ENCODE assay signal across 8 mouse cellular contexts in the genomic region with DNA sequence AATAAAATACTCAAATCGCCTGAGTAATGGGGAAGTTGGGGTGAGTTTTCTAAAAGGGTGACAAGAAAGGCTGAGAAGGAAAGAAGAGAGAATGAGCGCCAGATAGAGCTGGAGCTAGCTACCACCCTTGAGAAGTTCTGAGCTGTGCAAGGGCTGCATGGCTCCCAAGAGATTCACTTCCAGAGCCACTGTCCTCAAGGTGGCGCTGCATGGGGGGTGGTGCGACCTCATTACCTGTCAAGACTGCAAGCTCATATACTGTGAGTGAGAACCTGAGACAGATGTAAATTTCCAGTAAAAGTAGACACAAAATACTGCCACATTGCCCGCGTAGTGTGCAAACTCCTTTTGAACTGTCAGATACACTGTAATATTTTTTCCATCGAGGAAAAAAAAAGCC.
A peak's percentile ranks its signal among the peaks of the same experiment; 100 is the strongest.
DNase-seq lines count a peak whose midpoint lies in the region; ATAC-seq and TF ChIP-seq lines count a peak whose summit lies in the region.
"Had no signal": no experiment of that assay in that cellular context is flagged by ENCODE, and none has a peak within 500 bp of the region (broad histone marks: within the 10 kb centered on the region; RNA-seq: fewer than 3 reads in every experiment).

No protein-coding gene starts in this region.

- no peak for TF ChIP-seq EP300 in ES-Bruce4 (IDR thresholded peaks at IDR 0.05; ENCODE audit: insufficient read depth, low read depth, low read length)

- 62% methylated on average over 7 of the region's 7 CpGs for WGBS in kidney, postnatal 0 days
- WGBS in kidney, embryonic 14.5 days: 56% methylated on average over 7 of the region's 7 CpGs
- 56% methylated on average over 7 of the region's 7 CpGs for WGBS in limb, embryonic 11.5 days
- 56% methylated on average over 7 of the region's 7 CpGs for WGBS in hindbrain, embryonic 10.5 days

- no peak for TF ChIP-seq POLR2A in ES-Bruce4 (IDR thresholded peaks at IDR 0.05; ENCODE audit: insufficient read depth, low read length)

- H3K27ac ChIP-seq in kidney, postnatal 0 days: no peak overlapping the region
- no peak overlapping the region for H3K27ac ChIP-seq in kidney, embryonic 14.5 days (ENCODE audit: low read depth, low read length)
- H3K27ac ChIP-seq in ES-Bruce4 (ENCODE audit: insufficient read depth, low read length): no peak overlapping the region
- H3K27ac ChIP-seq in limb, embryonic 11.5 days (replicated peaks; ENCODE audit: low read depth, low read length): no peak overlapping the region
- no peak overlapping the region for H3K27ac ChIP-seq in hindbrain, embryonic 10.5 days
- H3K27ac ChIP-seq: macrophage had no signal

- no peak overlapping the region for H3K4me3 ChIP-seq in kidney, postnatal 0 days (replicated peaks; ENCODE audit: low read depth, low read length)
- H3K4me3 ChIP-seq in kidney, embryonic 14.5 days (ENCODE audit: low read length): no peak overlapping the region
- no peak overlapping the region for H3K4me3 ChIP-seq in ES-Bruce4 (ENCODE audit: low read depth, low read length)
- no peak overlapping the region for H3K4me3 ChIP-seq in limb, embryonic 11.5 days (ENCODE audit: low read depth, low read length)
- no peak overlapping the region for H3K4me3 ChIP-seq in hindbrain, embryonic 10.5 days

- no peak for ATAC-seq in kidney, postnatal 0 days (replicated peaks; ENCODE audit: low FRiP score, low read depth)
- no peak for ATAC-seq in kidney, embryonic 14.5 days (ENCODE audit: low FRiP score, low TSS enrichment)
- no peak for ATAC-seq in limb, embryonic 11.5 days (ENCODE audit: insufficient number of reproducible peaks, low FRiP score, low TSS enrichment, low read depth)
- no peak for ATAC-seq in granulocyte monocyte progenitor cell, adult 5-6 weeks (replicated peaks; ENCODE audit: poor library complexity, severe bottlenecking)

- no peaks in the 10 kb centered on the region for H3K27me3 ChIP-seq in kidney, postnatal 0 days (ENCODE audit: insufficient read depth, low read length)
- H3K27me3 ChIP-seq in kidney, embryonic 14.5 days (ENCODE audit: control insufficient read depth, insufficient read depth, low read length): no peaks in the 10 kb centered on the region
- no peaks in the 10 kb centered on the region for H3K27me3 ChIP-seq in ES-Bruce4 (ENCODE audit: control insufficient read depth, insufficient read depth, low read length, poor library complexity, severe bottlenecking)
- H3K27me3 ChIP-seq in limb, embryonic 11.5 days (ENCODE audit: control insufficient read depth, insufficient read depth, low read length): no peaks in the 10 kb centered on the region
- H3K27me3 ChIP-seq in hindbrain, embryonic 10.5 days (ENCODE audit: insufficient read depth, poor library complexity, severe bottlenecking): no peaks in the 10 kb centered on the region

- no peak for DNase-seq in kidney, postnatal 0 days (ENCODE audit: low spot score)
- DNase-seq in A20 (ENCODE audit: low read depth, low spot score): peak; percentile 49
- peak; percentile 45 for DNase-seq in limb, embryonic 11.5 days (ENCODE audit: low spot score)
- DNase-seq in hindbrain, embryonic 10.5 days (ENCODE audit: low spot score): no peak

- H3K4me2 ChIP-seq in kidney, postnatal 0 days (ENCODE audit: low read length): no peak overlapping the region
- H3K4me2 ChIP-seq in kidney, embryonic 14.5 days (replicated peaks; ENCODE audit: low read depth, low read length): no peak overlapping the region
- no peak overlapping the region for H3K4me2 ChIP-seq in limb, embryonic 11.5 days (ENCODE audit: low read depth, severe bottlenecking)

- H3K9me3 ChIP-seq in kidney, postnatal 0 days (replicated peaks; ENCODE audit: low read length): no peaks in the 10 kb centered on the region
- no peaks in the 10 kb centered on the region for H3K9me3 ChIP-seq in kidney, embryonic 14.5 days (ENCODE audit: control insufficient read depth, low read length)
- H3K9me3 ChIP-seq in ES-Bruce4 (replicated peaks; ENCODE audit: control insufficient read depth, insufficient read depth, low read length, poor library complexity, severe bottlenecking): no peaks in the 10 kb centered on the region
- no peaks in the 10 kb centered on the region for H3K9me3 ChIP-seq in limb, embryonic 11.5 days (ENCODE audit: control insufficient read depth, low read length)
- no peaks in the 10 kb centered on the region for H3K9me3 ChIP-seq in hindbrain, embryonic 10.5 days

- peak; percentile 38; the same call in 1 of the 2 replicates for TF ChIP-seq CTCF in kidney, postnatal 0 days (IDR thresholded peaks at IDR 0.05; ENCODE audit: low read depth)
- peak; percentile 65 for TF ChIP-seq CTCF in ES-Bruce4 (IDR thresholded peaks at IDR 0.05; ENCODE audit: low read depth, low read length)

- H3K36me3 ChIP-seq in kidney, postnatal 0 days (ENCODE audit: insufficient read depth, low read length): no peaks in the 10 kb centered on the region
- H3K36me3 ChIP-seq in kidney, embryonic 14.5 days (ENCODE audit: control insufficient read depth, insufficient read depth, low read length): no peaks in the 10 kb centered on the region
- H3K36me3 ChIP-seq in ES-Bruce4 (ENCODE audit: control insufficient read depth, insufficient read depth, low read length, poor library complexity, severe bottlenecking): no peaks in the 10 kb centered on the region
- no peaks in the 10 kb centered on the region for H3K36me3 ChIP-seq in limb, embryonic 11.5 days (ENCODE audit: control insufficient read depth, insufficient read depth, low read length)
- H3K36me3 ChIP-seq in hindbrain, embryonic 10.5 days: no peaks in the 10 kb centered on the region

- H3K9ac ChIP-seq in kidney, postnatal 0 days (ENCODE audit: low read depth, low read length): no peak overlapping the region
- H3K9ac ChIP-seq in kidney, embryonic 14.5 days (ENCODE audit: low read depth, low read length): no peak overlapping the region
- H3K9ac ChIP-seq in ES-Bruce4 (ENCODE audit: low read depth, poor library complexity, severe bottlenecking): no peak overlapping the region
- no peak overlapping the region for H3K9ac ChIP-seq in limb, embryonic 11.5 days (ENCODE audit: low read length)

- H3K4me1 ChIP-seq in kidney, postnatal 0 days (replicated peaks; ENCODE audit: insufficient read depth, low read length): no peaks in the 10 kb centered on the region
- H3K4me1 ChIP-seq in kidney, embryonic 14.5 days (ENCODE audit: control insufficient read depth, insufficient read depth, low read length): no peaks in the 10 kb centered on the region
- no peaks in the 10 kb centered on the region for H3K4me1 ChIP-seq in ES-Bruce4 (ENCODE audit: control insufficient read depth, insufficient read depth, low read length)
- H3K4me1 ChIP-seq in limb, embryonic 11.5 days (ENCODE audit: control insufficient read depth, insufficient read depth, low read length): no peaks in the 10 kb centered on the region
- no peaks in the 10 kb centered on the region for H3K4me1 ChIP-seq in hindbrain, embryonic 10.5 days (replicated peaks)

Comparison
In these comparisons a context has a peak if more than half of its experiments do, and no peak if none do; other contexts are left out.
1. DNase-seq: peak in A20 (single experiment) and limb, embryonic 11.5 days (single experiment); none in kidney, postnatal 0 days (single experiment) and hindbrain, embryonic 10.5 days (single experiment).